Mouse (Mus musculus): Measurements from ENCODE around the gene Tmem132a. TPM values are rescaled to one million over a fixed set of nuclear protein-coding genes. Genes with fewer than 3 reads are reported as not detected.

Gene Tmem132a
- total and polyA plus RNA-seq, 2 experiments from 2014 or later, result 184 to 362 TPM

DNA sequence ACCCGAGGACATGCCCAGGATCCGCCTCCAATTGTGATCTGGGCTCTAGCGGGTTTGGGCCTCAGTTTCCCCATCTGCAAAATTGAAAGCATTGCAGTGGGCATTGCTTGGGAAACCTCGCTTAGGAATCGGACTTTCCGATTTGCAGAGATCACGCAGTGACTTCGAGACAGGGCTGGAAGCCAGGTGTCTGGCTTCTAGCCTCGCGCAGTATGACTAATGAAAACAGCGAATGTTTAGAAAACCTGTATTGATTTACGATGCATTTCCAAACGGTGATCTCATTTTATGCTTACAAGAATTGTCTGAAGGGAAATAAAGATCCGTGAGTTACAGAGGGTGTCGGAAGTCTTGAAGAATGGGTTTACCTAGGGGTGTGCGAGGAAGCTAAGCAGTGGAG, 26.0 kb upstream of the Tmem132a start:
- no peak for TF ChIP-seq CTCF (IDR thresholded peaks at IDR 0.05; ENCODE audit: low read depth)
- 1% methylated on average over 16 of the region's 16 CpGs for WGBS
- H3K27me3 ChIP-seq (ENCODE audit: insufficient read depth, low read length), result no peaks in the 10 kb centered on the region
- H3K9me3 ChIP-seq (ENCODE audit: low read length), result no peaks in the 10 kb centered on the region
- H3K27ac ChIP-seq (ENCODE audit: low read depth, low read length), result peak overlapping the region; percentile 94
- H3K9ac ChIP-seq, result peak overlapping the region; percentile 91
- no peak for ATAC-seq
- peak overlapping the region; percentile 86 for H3K4me3 ChIP-seq (ENCODE audit: low read depth, low read length)
- peaks cover 12% of the 10 kb centered on the region for H3K4me1 ChIP-seq (ENCODE audit: insufficient read depth)
- H3K36me3 ChIP-seq (ENCODE audit: insufficient read depth), result peaks cover 34% of the 10 kb centered on the region
- H3K4me2 ChIP-seq (ENCODE audit: low read depth), result peak overlapping the region; percentile 79
- peak; percentile 35 for DNase-seq

DNA sequence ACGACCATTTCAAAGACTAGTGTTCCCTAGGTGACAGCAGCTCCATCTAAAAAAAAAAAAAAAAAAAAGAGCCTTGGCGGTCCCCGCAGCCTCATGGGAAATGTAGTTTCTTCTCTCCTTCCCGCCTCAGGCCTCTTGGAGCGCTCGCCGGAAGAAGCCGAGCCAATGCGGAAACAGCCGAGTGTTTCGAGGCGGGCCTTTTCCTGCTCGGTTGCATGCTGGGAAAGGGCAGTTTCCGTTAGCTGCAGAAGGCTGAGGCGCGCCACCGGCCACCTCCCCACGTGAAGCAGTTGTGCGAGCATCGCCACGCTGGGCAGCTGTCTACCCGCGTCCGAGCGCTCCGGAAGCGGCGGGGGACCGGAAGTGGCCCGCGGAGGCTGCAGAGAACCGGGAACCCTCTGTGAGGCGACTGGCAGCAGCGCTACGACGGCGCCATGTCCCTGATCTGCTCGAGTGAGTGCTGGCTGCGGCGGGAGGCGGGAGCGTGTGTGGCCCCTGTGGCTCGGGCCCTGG, 25.3 kb upstream of the Tmem132a start, which contains the start of gene Prpf19:
TSS of gene Prpf19 (plus strand) at position 216 of the 513 bp plus-strand sequence.
- peak within 1 kb of the TSS; percentile 91 for H3K9ac ChIP-seq
- WGBS, result under 1% methylated on average over 43 of the region's 43 CpGs
- peak; percentile 98 for ATAC-seq
- H3K27ac ChIP-seq (ENCODE audit: low read depth, low read length), result peak within 1 kb of the TSS; percentile 94
- H3K4me2 ChIP-seq (ENCODE audit: low read depth), result peak within 1 kb of the TSS; percentile 79
- H3K27me3 ChIP-seq (ENCODE audit: insufficient read depth, low read length), result no peaks in the 10 kb centered on the region
- peak within 1 kb of the TSS; percentile 86 for H3K4me3 ChIP-seq (ENCODE audit: low read depth, low read length)
- peak; percentile 44 for TF ChIP-seq CTCF (IDR thresholded peaks at IDR 0.05; ENCODE audit: low read depth)
- H3K9me3 ChIP-seq (ENCODE audit: low read length), result no peaks in the 10 kb centered on the region
- peak; percentile 98 for DNase-seq
- H3K4me1 ChIP-seq (ENCODE audit: insufficient read depth), result peaks cover 12% of the 10 kb centered on the region
- peaks cover 27% of the 10 kb centered on the region for H3K36me3 ChIP-seq (ENCODE audit: insufficient read depth)

DNA sequence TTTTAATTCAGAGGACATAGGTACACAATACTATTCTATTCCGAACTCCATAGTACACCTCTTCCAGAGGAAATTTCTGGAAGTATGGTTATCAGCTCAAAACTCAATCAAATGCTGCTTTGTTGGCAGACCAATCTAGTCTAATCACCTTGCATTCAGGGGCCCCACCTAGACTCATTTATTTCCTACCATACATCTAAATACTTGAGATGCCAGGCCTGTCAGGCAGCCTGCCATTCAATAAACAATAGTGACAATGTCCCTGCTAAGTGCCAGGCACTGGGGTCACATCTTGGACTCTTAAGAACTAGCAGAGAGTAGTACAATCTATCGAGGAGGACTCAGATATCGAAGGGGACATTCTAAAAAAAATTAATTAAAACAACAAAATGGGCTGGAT, 22.5 kb upstream of the Tmem132a start:
- Histone ChIP-seq H3K4me1 (ENCODE audit: insufficient read depth) (peaks cover 12% of the 10 kb centered on the region), H3K27ac (ENCODE audit: low read depth, low read length) (no peak overlapping the region), H3K9me3 (ENCODE audit: low read length) (no peaks in the 10 kb centered on the region), H3K27me3 (ENCODE audit: insufficient read depth, low read length) (no peaks in the 10 kb centered on the region), H3K4me2 (ENCODE audit: low read depth) (no peak overlapping the region), H3K4me3 (ENCODE audit: low read depth, low read length) (no peak overlapping the region), H3K36me3 (ENCODE audit: insufficient read depth) (no peaks in the 10 kb centered on the region), H3K9ac (no peak overlapping the region)
- TF ChIP-seq CTCF (IDR thresholded peaks at IDR 0.05; ENCODE audit: low read depth), result no peak
- DNase-seq (no peak), ATAC-seq (no peak)
- 84% methylated on average over 3 of the region's 3 CpGs for WGBS

DNA sequence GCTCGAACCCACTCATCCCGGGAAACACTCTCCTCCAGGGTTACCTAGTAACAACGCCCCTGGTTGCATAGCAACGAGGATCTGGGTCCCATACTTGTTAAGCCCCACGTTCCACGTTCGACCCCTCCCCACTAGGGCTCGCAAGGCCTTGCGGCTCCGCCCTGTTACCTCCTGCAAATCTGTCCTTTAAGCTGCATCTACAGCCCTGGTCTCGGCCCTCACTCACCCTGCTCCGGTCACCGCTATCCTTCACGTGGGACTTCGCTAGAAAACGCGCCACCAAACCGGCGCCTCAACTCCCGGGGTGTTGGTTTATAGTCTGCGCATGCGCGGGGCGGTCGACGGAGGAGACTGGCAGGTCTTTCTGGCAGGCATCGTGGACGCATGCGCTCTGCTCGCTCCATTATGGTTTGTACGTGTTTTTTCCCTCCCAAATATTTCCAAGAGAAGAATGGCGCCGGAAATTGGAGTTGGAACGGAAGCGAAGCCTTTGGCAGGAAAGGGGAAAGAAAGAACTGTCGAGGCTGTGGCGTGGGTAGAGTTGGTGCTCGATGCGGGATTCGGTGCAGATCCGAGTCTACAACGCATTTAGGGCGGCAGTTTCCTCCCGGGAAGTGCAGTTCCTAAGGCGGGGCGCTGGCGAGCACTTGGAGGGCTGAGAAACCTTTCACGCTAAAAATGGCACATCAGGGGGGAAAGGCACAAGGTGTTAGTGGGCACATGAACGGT, 11.8 kb upstream of the Tmem132a start, which contains the start of gene Tmem109:
TSS of gene Tmem109 (minus strand) at position 576 of the 729 bp plus-strand sequence.
- DNase-seq (peak; percentile 99), ATAC-seq (peak; percentile 94)
- 1% methylated on average over 49 of the region's 49 CpGs for WGBS
- H3K4me1 ChIP-seq (ENCODE audit: insufficient read depth), result peaks cover 18% of the 10 kb centered on the region
- H3K4me3 ChIP-seq (ENCODE audit: low read depth, low read length), result peak within 1 kb of the TSS; percentile 67
- peak within 1 kb of the TSS; percentile 88 for H3K4me2 ChIP-seq (ENCODE audit: low read depth)
- peak within 1 kb of the TSS; percentile 78 for H3K9ac ChIP-seq
- H3K27ac ChIP-seq (ENCODE audit: low read depth, low read length), result peak within 1 kb of the TSS; percentile 99
- peak; percentile 68 for TF ChIP-seq CTCF (IDR thresholded peaks at IDR 0.05; ENCODE audit: low read depth)
- no peaks in the 10 kb centered on the region for H3K9me3 ChIP-seq (ENCODE audit: low read length)
- H3K36me3 ChIP-seq (ENCODE audit: insufficient read depth), result no peaks in the 10 kb centered on the region
- no peaks in the 10 kb centered on the region for H3K27me3 ChIP-seq (ENCODE audit: insufficient read depth, low read length)

DNA sequence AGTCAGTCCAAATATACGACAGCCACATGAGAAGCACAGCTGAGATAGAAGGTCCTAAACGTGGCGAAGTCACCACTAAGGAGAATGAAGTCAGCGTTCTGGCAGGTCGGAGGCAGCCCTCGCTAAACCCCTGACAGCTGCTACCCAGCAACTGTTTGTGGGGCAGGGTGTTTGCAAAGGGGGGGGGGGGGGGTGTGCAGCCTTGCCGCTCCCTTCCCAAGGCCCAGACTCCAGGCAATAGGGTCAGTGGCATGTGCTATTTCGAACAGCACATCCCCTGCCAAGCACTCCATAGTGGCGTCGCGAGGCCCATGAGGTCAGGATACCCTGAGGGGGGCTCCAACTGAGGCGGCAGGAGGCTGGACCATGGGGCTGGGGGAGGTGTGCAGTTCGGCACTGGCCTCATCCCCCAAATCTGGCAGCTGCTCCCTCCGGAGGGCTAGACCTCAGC, 11.3 kb upstream of the Tmem132a start:
- no peak for TF ChIP-seq CTCF (IDR thresholded peaks at IDR 0.05; ENCODE audit: low read depth)
- no peaks in the 10 kb centered on the region for H3K27me3 ChIP-seq (ENCODE audit: insufficient read depth, low read length)
- peak overlapping the region; percentile 78 for H3K9ac ChIP-seq
- peak overlapping the region; percentile 99 for H3K27ac ChIP-seq (ENCODE audit: low read depth, low read length)
- no peaks in the 10 kb centered on the region for H3K36me3 ChIP-seq (ENCODE audit: insufficient read depth)
- peak overlapping the region; percentile 67 for H3K4me3 ChIP-seq (ENCODE audit: low read depth, low read length)
- peaks cover 18% of the 10 kb centered on the region for H3K4me1 ChIP-seq (ENCODE audit: insufficient read depth)
- no peak for DNase-seq
- no peak for ATAC-seq
- peak overlapping the region; percentile 88 for H3K4me2 ChIP-seq (ENCODE audit: low read depth)
- no peaks in the 10 kb centered on the region for H3K9me3 ChIP-seq (ENCODE audit: low read length)
- WGBS, result 0% methylated on average over 14 of the region's 14 CpGs

DNA sequence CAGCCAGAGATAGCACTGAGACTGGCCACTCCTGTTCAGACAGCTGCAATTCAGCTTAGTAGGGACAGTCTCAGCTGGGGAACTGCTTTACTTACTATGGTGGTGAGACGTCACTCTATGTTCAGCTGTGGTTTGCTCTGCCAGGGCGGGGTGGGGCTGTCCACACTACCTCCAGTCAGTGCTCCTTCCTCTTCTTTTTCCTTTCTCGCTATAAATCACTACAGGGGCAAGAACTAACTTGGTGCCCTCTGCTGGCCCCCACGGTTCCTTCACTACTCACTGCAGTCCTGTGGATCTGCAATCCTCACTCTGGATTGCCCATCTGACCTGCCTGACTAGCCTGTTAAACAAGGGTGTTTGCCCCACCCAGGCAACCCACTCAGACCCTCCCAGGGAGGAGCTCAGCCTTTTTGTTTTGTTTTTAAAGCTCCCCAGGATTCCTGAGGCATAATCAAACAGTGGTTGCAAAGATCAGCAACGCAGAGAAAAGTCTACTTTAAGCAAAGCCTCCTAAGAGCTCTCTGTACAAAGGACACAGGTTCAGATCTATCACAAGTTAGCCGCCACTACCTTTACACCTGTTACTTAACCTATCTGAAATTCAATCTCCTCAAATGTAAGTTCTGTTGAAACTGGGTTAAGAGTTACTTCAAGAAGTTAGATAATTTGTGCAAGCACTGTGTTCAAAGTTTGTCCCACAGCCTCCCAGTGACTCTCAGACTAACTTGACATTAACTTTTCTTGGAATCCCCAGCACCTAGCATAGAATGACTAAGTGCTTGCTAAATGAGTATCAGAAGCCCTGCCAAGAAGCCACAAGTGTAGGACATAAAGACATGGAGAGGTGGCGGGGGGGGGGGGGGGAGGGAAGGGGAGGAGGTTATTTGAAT, 10.6 kb upstream of the Tmem132a start:
- TF ChIP-seq CTCF (IDR thresholded peaks at IDR 0.05; ENCODE audit: low read depth), result peak; percentile 39
- Histone ChIP-seq H3K4me1 (ENCODE audit: insufficient read depth) (peaks cover 18% of the 10 kb centered on the region), H3K9ac (peak overlapping the region; percentile 78; the same call in 1 of the 2 replicates), H3K27ac (ENCODE audit: low read depth, low read length) (no peak overlapping the region), H3K36me3 (ENCODE audit: insufficient read depth) (no peaks in the 10 kb centered on the region), H3K9me3 (ENCODE audit: low read length) (no peaks in the 10 kb centered on the region), H3K4me2 (ENCODE audit: low read depth) (peak overlapping the region; percentile 88), H3K4me3 (ENCODE audit: low read depth, low read length) (peak overlapping the region; percentile 67), H3K27me3 (ENCODE audit: insufficient read depth, low read length) (no peaks in the 10 kb centered on the region)
- 35% methylated on average over 7 of the region's 7 CpGs for WGBS
- no peak for DNase-seq
- ATAC-seq, result no peak
